Mouse (Mus musculus) hindbrain, postnatal 0 days (tissue): ENCODE measurements around the gene Gpx7. TPM values are rescaled to one million over a fixed set of nuclear protein-coding genes. Genes with fewer than 3 reads are reported as not detected.

Source experiments
- ATAC-seq: fragments of 200-750 bp; cut with Nextera tagmentation; 2 replicates; pipeline ENCODE4 v1.8.0; 2017; ENCODE audit warnings: mild to moderate bottlenecking, moderate TSS enrichment, moderate library complexity
- DNase-seq: peaks from one replicate; pipeline ENCODE4 v3.0.0-alpha.2; 2015; ENCODE audit warnings: low spot score
- H3K27ac ChIP-seq: fragments of 300-500 bp; sonication (generic); 2 replicates; pipeline ENCODE4 v1.5.1; 2014; ENCODE audit warnings: mild to moderate bottlenecking
- H3K27me3 ChIP-seq: fragments of 300-500 bp; sonication (generic); 2 replicates; pipeline ENCODE4 v1.6.1; 2014; ENCODE audit warnings: low read length, mixed read lengths; ENCODE audit not compliant: insufficient read depth
- H3K36me3 ChIP-seq: fragments of 300-500 bp; sonication (generic); 2 replicates; pipeline ENCODE4 v1.6.1; 2014; ENCODE audit warnings: low read length, mixed read lengths; ENCODE audit not compliant: insufficient read depth
- H3K4me1 ChIP-seq: fragments of 300-500 bp; sonication (generic); 2 replicates; pipeline ENCODE4 v1.6.1; 2014; ENCODE audit warnings: antibody characterized with exemption, low read length, mixed read lengths; ENCODE audit not compliant: insufficient read depth
- H3K4me2 ChIP-seq: fragments of 300-500 bp; sonication (generic); 2 replicates; pipeline ENCODE4 v1.6.1; 2014; ENCODE audit warnings: low read depth, mild to moderate bottlenecking, low read length, moderate library complexity, mixed read lengths
- H3K4me3 ChIP-seq: fragments of 300-500 bp; sonication (generic); 2 replicates; pipeline ENCODE4 v1.5.1; 2014; ENCODE audit warnings: low read length
- H3K9ac ChIP-seq: fragments of 300-500 bp; sonication (generic); replicated peaks from 2 replicates; pipeline ENCODE4 v1.6.1; 2014; ENCODE audit warnings: mild to moderate bottlenecking, low read length, moderate library complexity, mixed read lengths
- H3K9me3 ChIP-seq: fragments of 300-500 bp; sonication (generic); 2 replicates; pipeline ENCODE4 v1.6.1; 2016; ENCODE audit warnings: low read length, mixed read lengths
- CTCF ChIP-seq: IDR thresholded peaks from 2 replicates; pipeline ENCODE4 v1.5.1; 2016; ENCODE audit warnings: antibody characterized with exemption, control low read depth, low read depth
- whole genome bisulfite sequencing: fragments of 180-500 bp; shearing (Covaris S2); extraction: QIAGEN DNeasy Blood & Tissue Kit; methylation state at CpG from one replicate; pipeline ENCODE4 v1.1.7; 2014; 5-methylcytosine and 5-hydroxymethylcytosine counted together
- polyA plus RNA-seq: library from polyadenylated mRNA; unstranded; fragments of >200 nt; fragmentation: Nextera tagmentation; extraction: Ambion mirVana; gene quantifications from 2 replicates; pipeline ENCODE4 v1.2.1, GENCODE M21; 2015
- total RNA-seq: library from RNA; depleted of rRNA; stranded (reverse); fragments of >200 nt; gene quantifications from 2 replicates; pipeline ENCODE4 v1.2.3, GENCODE M21; 2014

Gene Gpx7
- total and polyA plus RNA-seq, 2 experiments from 2014 or later: 36.5 to 38.6 TPM

- no peaks in the 10 kb centered on the region for H3K27me3 ChIP-seq
- no peaks in the 10 kb centered on the region for H3K9me3 ChIP-seq
- WGBS: 78% methylated on average over 4 of the region's 4 CpGs
- no peak for ATAC-seq
- no peak overlapping the region for H3K9ac ChIP-seq
- no peaks in the 10 kb centered on the region for H3K36me3 ChIP-seq
- no peaks in the 10 kb centered on the region for H3K4me1 ChIP-seq
- DNase-seq: no peak
- H3K4me2 ChIP-seq: no peak overlapping the region
- no peak overlapping the region for H3K4me3 ChIP-seq
- H3K27ac ChIP-seq: no peak overlapping the region
- TF ChIP-seq CTCF: no peak
Observed at GRCm38 (mm10) chr4:108434221-108434620, 27.5 kb upstream of the Gpx7 start.

- no peak overlapping the region for H3K9ac ChIP-seq
- no peak for ATAC-seq
- H3K4me2 ChIP-seq: no peak overlapping the region
- H3K36me3 ChIP-seq: no peaks in the 10 kb centered on the region
- H3K4me1 ChIP-seq: no peaks in the 10 kb centered on the region
- no peaks in the 10 kb centered on the region for H3K9me3 ChIP-seq
- H3K4me3 ChIP-seq: no peak overlapping the region
- no peak overlapping the region for H3K27ac ChIP-seq
- WGBS: 51% methylated on average over 6 of the region's 6 CpGs
- DNase-seq: no peak
- no peaks in the 10 kb centered on the region for H3K27me3 ChIP-seq
- TF ChIP-seq CTCF: no peak
Observed at GRCm38 (mm10) chr4:108433341-108433740, 26.6 kb upstream of the Gpx7 start.

- Histone ChIP-seq H3K27me3 (no peaks in the 10 kb centered on the region), H3K27ac (peak overlapping the region; percentile 15; the same call in 1 of the 2 replicates), H3K4me3 (no peak overlapping the region), H3K4me1 (no peaks in the 10 kb centered on the region), H3K4me2 (no peak overlapping the region), H3K9ac (no peak overlapping the region), H3K36me3 (no peaks in the 10 kb centered on the region), H3K9me3 (no peaks in the 10 kb centered on the region)
- WGBS: 26% methylated on average over 2 of the region's 2 CpGs
- ATAC-seq: no peak
- DNase-seq: no peak
- TF ChIP-seq CTCF: no peak
Observed at GRCm38 (mm10) chr4:108431561-108431936, 24.8 kb upstream of the Gpx7 start.

GRCm38 (mm10) chr4:108430656-108431560 is 24.1 kb upstream of the Gpx7 start:
- no peaks in the 10 kb centered on the region for H3K4me1 ChIP-seq
- WGBS: 29% methylated on average over 4 of the region's 4 CpGs
- no peak overlapping the region for H3K9ac ChIP-seq
- H3K9me3 ChIP-seq: no peaks in the 10 kb centered on the region
- H3K27me3 ChIP-seq: no peaks in the 10 kb centered on the region
- H3K4me2 ChIP-seq: no peak overlapping the region
- H3K36me3 ChIP-seq: no peaks in the 10 kb centered on the region
- peak overlapping the region; percentile 15; the same call in 1 of the 2 replicates for H3K27ac ChIP-seq
- ATAC-seq: peak; percentile 43; the same call in 1 of the 2 replicates
- no peak overlapping the region for H3K4me3 ChIP-seq
- DNase-seq: peak; percentile 46
- TF ChIP-seq CTCF: no peak

GRCm38 (mm10) chr4:108428341-108428721 is 21.6 kb upstream of the Gpx7 start:
- TF ChIP-seq CTCF: no peak
- DNase-seq (no peak), ATAC-seq (no peak)
- H3K4me3 ChIP-seq: no peak overlapping the region
- no peak overlapping the region for H3K9ac ChIP-seq
- 85% methylated on average over 6 of the region's 6 CpGs for WGBS
- no peak overlapping the region for H3K27ac ChIP-seq
- no peak overlapping the region for H3K4me2 ChIP-seq
- H3K9me3 ChIP-seq: no peaks in the 10 kb centered on the region
- H3K4me1 ChIP-seq: no peaks in the 10 kb centered on the region
- no peaks in the 10 kb centered on the region for H3K36me3 ChIP-seq
- no peaks in the 10 kb centered on the region for H3K27me3 ChIP-seq

GRCm38 (mm10) chr4:108427719-108428340 is 21.1 kb upstream of the Gpx7 start:
- DNase-seq: no peak
- WGBS: 84% methylated on average over 11 of the region's 11 CpGs
- H3K4me1 ChIP-seq: no peaks in the 10 kb centered on the region

More at GRCm38 (mm10) chr4:108427719-108428340, 21.1 kb upstream of the Gpx7 start:
- H3K27ac ChIP-seq: no peak overlapping the region
- no peak overlapping the region for H3K4me2 ChIP-seq
- no peak for TF ChIP-seq CTCF
- no peaks in the 10 kb centered on the region for H3K9me3 ChIP-seq
- no peak overlapping the region for H3K4me3 ChIP-seq
- no peaks in the 10 kb centered on the region for H3K36me3 ChIP-seq
- no peak overlapping the region for H3K9ac ChIP-seq
- no peaks in the 10 kb centered on the region for H3K27me3 ChIP-seq
- ATAC-seq: no peak
